Mouse (Mus musculus): ENCODE data around the gene Trhr2. TPM values are rescaled to one million over a fixed set of nuclear protein-coding genes. Genes with fewer than 3 reads are reported as not detected.

The Trhr2 gene
- polyA plus RNA-seq, 1 experiment = 0.05 TPM

- no peaks in the 10 kb centered on the region for H3K27me3 ChIP-seq (replicated peaks; ENCODE audit: control insufficient read depth, insufficient read depth, low read length)
- 3% methylated on average over 14 of the region's 14 CpGs for WGBS
- H3K36me3 ChIP-seq (ENCODE audit: control insufficient read depth, insufficient read depth, low read length) = no peaks in the 10 kb centered on the region
- peak overlapping the region; percentile 17; the same call in 1 of the 2 replicates for H3K4me3 ChIP-seq (ENCODE audit: insufficient read depth, low read depth, low read length)
- H3K4me1 ChIP-seq (ENCODE audit: control insufficient read depth, insufficient read depth, low read length) = peaks cover 5% of the 10 kb centered on the region; the same call in 1 of the 2 replicates
- peak; percentile 33 for DNase-seq
- no peak overlapping the region for H3K27ac ChIP-seq (ENCODE audit: insufficient read depth, low read depth, low read length)
- no peak for TF ChIP-seq CTCF (conservative IDR thresholded peaks at IDR 0.05; ENCODE audit: insufficient read depth, insufficient read length, low read depth, low read length)
- no peak for TF ChIP-seq POLR2A (IDR thresholded peaks at IDR 0.05; ENCODE audit: low read depth, low read length)
These were observed 16.8 kb downstream of the Trhr2 start for GRCm38 (mm10) chr8:122343758-122344157.

- H3K4me3 ChIP-seq (ENCODE audit: insufficient read depth, low read depth, low read length) = peak overlapping the region; percentile 17; the same call in 1 of the 2 replicates
- TF ChIP-seq CTCF (conservative IDR thresholded peaks at IDR 0.05; ENCODE audit: insufficient read depth, insufficient read length, low read depth, low read length) (no peak), POLR2A (IDR thresholded peaks at IDR 0.05; ENCODE audit: low read depth, low read length) (no peak)
- DNase-seq = no peak
- no peak overlapping the region for H3K27ac ChIP-seq (ENCODE audit: insufficient read depth, low read depth, low read length)
- H3K27me3 ChIP-seq (replicated peaks; ENCODE audit: control insufficient read depth, insufficient read depth, low read length) = no peaks in the 10 kb centered on the region
- H3K4me1 ChIP-seq (ENCODE audit: control insufficient read depth, insufficient read depth, low read length) = peaks cover 5% of the 10 kb centered on the region; the same call in 1 of the 2 replicates
- no peaks in the 10 kb centered on the region for H3K36me3 ChIP-seq (ENCODE audit: control insufficient read depth, insufficient read depth, low read length)
- 6% methylated on average over 11 of the region's 11 CpGs for WGBS
These were observed 17.2 kb downstream of the Trhr2 start for GRCm38 (mm10) chr8:122343341-122343740.

GRCm38 (mm10) chr8:122342806-122343209 is 17.7 kb downstream of the Trhr2 start:
- Histone ChIP-seq H3K4me3 (ENCODE audit: insufficient read depth, low read depth, low read length) (no peak overlapping the region), H3K4me1 (ENCODE audit: control insufficient read depth, insufficient read depth, low read length) (peaks cover 5% of the 10 kb centered on the region; the same call in 1 of the 2 replicates), H3K27me3 (replicated peaks; ENCODE audit: control insufficient read depth, insufficient read depth, low read length) (no peaks in the 10 kb centered on the region), H3K27ac (ENCODE audit: insufficient read depth, low read depth, low read length) (no peak overlapping the region), H3K36me3 (ENCODE audit: control insufficient read depth, insufficient read depth, low read length) (no peaks in the 10 kb centered on the region)
- TF ChIP-seq CTCF (conservative IDR thresholded peaks at IDR 0.05; ENCODE audit: insufficient read depth, insufficient read length, low read depth, low read length) (no peak), POLR2A (IDR thresholded peaks at IDR 0.05; ENCODE audit: low read depth, low read length) (no peak)
- WGBS = 4% methylated on average over 9 of the region's 9 CpGs
- DNase-seq = peak; percentile 66

GRCm38 (mm10) chr8:122342362-122342761 is 18.2 kb downstream of the Trhr2 start:
- H3K27ac ChIP-seq (ENCODE audit: insufficient read depth, low read depth, low read length) = no peak overlapping the region

GRCm38 (mm10) chr8:122341790-122342189 is 18.8 kb downstream of the Trhr2 start:
- Histone ChIP-seq H3K27ac (ENCODE audit: insufficient read depth, low read depth, low read length) (no peak overlapping the region), H3K4me1 (ENCODE audit: control insufficient read depth, insufficient read depth, low read length) (peaks cover 5% of the 10 kb centered on the region; the same call in 1 of the 2 replicates), H3K36me3 (ENCODE audit: control insufficient read depth, insufficient read depth, low read length) (no peaks in the 10 kb centered on the region), H3K27me3 (replicated peaks; ENCODE audit: control insufficient read depth, insufficient read depth, low read length) (no peaks in the 10 kb centered on the region), H3K4me3 (ENCODE audit: insufficient read depth, low read depth, low read length) (no peak overlapping the region)
- no peak for DNase-seq
- TF ChIP-seq CTCF (conservative IDR thresholded peaks at IDR 0.05; ENCODE audit: insufficient read depth, insufficient read length, low read depth, low read length) (no peak), POLR2A (IDR thresholded peaks at IDR 0.05; ENCODE audit: low read depth, low read length) (no peak)
- 82% methylated on average over 6 of the region's 6 CpGs for WGBS

More at GRCm38 (mm10) chr8:122342362-122342761, 18.2 kb downstream of the Trhr2 start:
- WGBS = 27% methylated on average over 5 of the region's 5 CpGs
- TF ChIP-seq POLR2A (IDR thresholded peaks at IDR 0.05; ENCODE audit: low read depth, low read length) (no peak), CTCF (conservative IDR thresholded peaks at IDR 0.05; ENCODE audit: insufficient read depth, insufficient read length, low read depth, low read length) (no peak)
- H3K36me3 ChIP-seq (ENCODE audit: control insufficient read depth, insufficient read depth, low read length) = no peaks in the 10 kb centered on the region
- DNase-seq = no peak
- H3K27me3 ChIP-seq (replicated peaks; ENCODE audit: control insufficient read depth, insufficient read depth, low read length) = no peaks in the 10 kb centered on the region
- H3K4me3 ChIP-seq (ENCODE audit: insufficient read depth, low read depth, low read length) = no peak overlapping the region
- peaks cover 5% of the 10 kb centered on the region; the same call in 1 of the 2 replicates for H3K4me1 ChIP-seq (ENCODE audit: control insufficient read depth, insufficient read depth, low read length)

- TF ChIP-seq CTCF (conservative IDR thresholded peaks at IDR 0.05; ENCODE audit: insufficient read depth, insufficient read length, low read depth, low read length) (no peak), POLR2A (IDR thresholded peaks at IDR 0.05; ENCODE audit: low read depth, low read length) (no peak)
- no peaks in the 10 kb centered on the region for H3K36me3 ChIP-seq (ENCODE audit: control insufficient read depth, insufficient read depth, low read length)
- no peak for DNase-seq
- 91% methylated on average over 3 of the region's 3 CpGs for WGBS
- no peak overlapping the region for H3K27ac ChIP-seq (ENCODE audit: insufficient read depth, low read depth, low read length)
- no peak overlapping the region for H3K4me3 ChIP-seq (ENCODE audit: insufficient read depth, low read depth, low read length)
- peaks cover 5% of the 10 kb centered on the region; the same call in 1 of the 2 replicates for H3K4me1 ChIP-seq (ENCODE audit: control insufficient read depth, insufficient read depth, low read length)
- no peaks in the 10 kb centered on the region for H3K27me3 ChIP-seq (replicated peaks; ENCODE audit: control insufficient read depth, insufficient read depth, low read length)
These were observed 19.8 kb downstream of the Trhr2 start for GRCm38 (mm10) chr8:122340761-122341160.

- TF ChIP-seq POLR2A (IDR thresholded peaks at IDR 0.05; ENCODE audit: low read depth, low read length) (no peak), CTCF (conservative IDR thresholded peaks at IDR 0.05; ENCODE audit: insufficient read depth, insufficient read length, low read depth, low read length) (peak; percentile 32; the same call in 1 of the 2 replicates)
- Histone ChIP-seq H3K36me3 (ENCODE audit: control insufficient read depth, insufficient read depth, low read length) (no peaks in the 10 kb centered on the region), H3K27ac (ENCODE audit: insufficient read depth, low read depth, low read length) (no peak overlapping the region), H3K27me3 (replicated peaks; ENCODE audit: control insufficient read depth, insufficient read depth, low read length) (no peaks in the 10 kb centered on the region), H3K4me3 (ENCODE audit: insufficient read depth, low read depth, low read length) (no peak overlapping the region), H3K4me1 (ENCODE audit: control insufficient read depth, insufficient read depth, low read length) (no peaks in the 10 kb centered on the region)
- DNase-seq = no peak
- WGBS = 69% methylated on average over 6 of the region's 6 CpGs
These were observed 21.7 kb downstream of the Trhr2 start for GRCm38 (mm10) chr8:122338852-122339251.
